Mouse (Mus musculus) CH12.LX (cell line): ENCODE measurements at regions not wholly inside any gene's neighbourhood (a gene's known extent, or its start where the extent isn't known, plus 50 kb on each side); places are given as distances from the start of the nearest gene placed in this dataset.

ENCODE experiments used
- DNase-seq: peaks from one replicate; pipeline ENCODE4 v3.0.0-alpha.2; 2013; ENCODE audit errors: extremely low read depth
- H3K27ac ChIP-seq: 2 replicates; pipeline ENCODE4 v1.5.1; 2012; ENCODE audit warnings: low read depth, mild to moderate bottlenecking, control low read depth, moderate library complexity; ENCODE audit not compliant: insufficient read depth
- H3K27me3 ChIP-seq: replicated peaks from 2 replicates; pipeline ENCODE3; 2012; ENCODE audit warnings: inconsistent platforms
- H3K36me3 ChIP-seq, 2 experiments: replicated peaks in 1 of 2; 2 replicates each; pipeline versions ENCODE3 to v1.6.1; 2012; ENCODE audit warnings: inconsistent platforms in 1 of 2, low read length in 1 of 2, mild to moderate bottlenecking in 1 of 2, mixed read lengths in 1 of 2, moderate library complexity in 1 of 2; ENCODE audit not compliant: control insufficient read depth in 1 of 2, insufficient read depth in 1 of 2
- H3K4me1 ChIP-seq, 2 experiments: 2 replicates each; pipeline ENCODE4 v1.6.1; 2012; ENCODE audit warnings: inconsistent platforms in 1 of 2, moderate library complexity in 1 of 2; ENCODE audit not compliant: insufficient read depth in 2 of 2, control insufficient read depth in 1 of 2
- H3K4me2 ChIP-seq: 2 replicates; pipeline ENCODE4 v1.6.1; 2012; ENCODE audit warnings: low read depth, mild to moderate bottlenecking, control low read depth; ENCODE audit not compliant: poor library complexity, insufficient read depth, severe bottlenecking
- H3K4me3 ChIP-seq, 3 experiments: fragments of 150-350 bp in 1 of 3; sonication (generic) in 1 of 3; replicated peaks in 1 of 3; 2 replicates each; pipeline versions ENCODE3 to v1.5.1; 2011 to 2012; ENCODE audit warnings: low read depth in 2 of 3, low read length in 2 of 3, mild to moderate bottlenecking in 2 of 3, moderate library complexity in 2 of 3, control low read depth in 1 of 3, improper control_type of control experiment in 1 of 3, inconsistent platforms in 1 of 3, mixed read lengths in 1 of 3; ENCODE audit not compliant: poor library complexity in 1 of 3
- H3K79me2 ChIP-seq: replicated peaks from 2 replicates; pipeline ENCODE4 v1.6.1; 2012; ENCODE audit warnings: mild to moderate bottlenecking, moderate library complexity; ENCODE audit not compliant: control insufficient read depth, poor library complexity, insufficient read depth, severe bottlenecking; ENCODE audit errors: extremely low read depth
- H3K9ac ChIP-seq: 2 replicates; pipeline ENCODE4 v1.6.1; 2012; ENCODE audit warnings: low read depth, mild to moderate bottlenecking, control low read depth, moderate library complexity; ENCODE audit not compliant: insufficient read depth
- H3K9me3 ChIP-seq: replicated peaks from 2 replicates; pipeline ENCODE3; 2012; ENCODE audit warnings: low read length, inconsistent platforms, mixed read lengths
- BHLHE40 ChIP-seq: IDR thresholded peaks from 2 replicates; pipeline ENCODE4 v1.6.1; 2011; ENCODE audit warnings: mild to moderate bottlenecking, low read depth, low read length, improper control_type of control experiment
- CHD1 ChIP-seq: IDR thresholded peaks from 2 replicates; pipeline ENCODE4 v1.6.1; 2012; ENCODE audit warnings: low read depth, low read length, improper control_type of control experiment, inconsistent platforms
- CHD2 ChIP-seq: IDR thresholded peaks from 2 replicates; pipeline ENCODE4 v1.6.1; 2011; ENCODE audit warnings: low read length, improper control_type of control experiment
- CTCF ChIP-seq, 2 experiments: IDR thresholded peaks in 1 of 2; conservative IDR thresholded peaks in 1 of 2; 2 replicates each; pipeline ENCODE4 v1.5.1; 2011 to 2012; ENCODE audit warnings: low read depth in 2 of 2, low read length in 2 of 2, improper control_type of control experiment in 1 of 2, inconsistent platforms in 1 of 2, mild to moderate bottlenecking in 1 of 2, moderate library complexity in 1 of 2
- E2F4 ChIP-seq: IDR thresholded peaks from 2 replicates; pipeline ENCODE4 v1.6.1; 2011; ENCODE audit warnings: low read depth, low read length, improper control_type of control experiment; ENCODE audit not compliant: insufficient replicate concordance
- ELF1 ChIP-seq: IDR thresholded peaks from 2 replicates; pipeline ENCODE4 v1.6.1; 2014; ENCODE audit warnings: low read depth, mild to moderate bottlenecking, inconsistent platforms, low read length, improper control_type of control experiment
- EP300 ChIP-seq: IDR thresholded peaks from 2 replicates; pipeline ENCODE4 v1.6.1; 2011; ENCODE audit warnings: low read length, improper control_type of control experiment
- ETS1 ChIP-seq: conservative IDR thresholded peaks from 2 replicates; pipeline ENCODE4 v1.6.1; 2012; ENCODE audit warnings: low read depth, mild to moderate bottlenecking, inconsistent platforms, low read length, improper control_type of control experiment, moderate library complexity
- GABPA ChIP-seq: IDR thresholded peaks from 2 replicates; pipeline ENCODE4 v1.6.1; 2012; ENCODE audit warnings: low read depth, low read length, improper control_type of control experiment, inconsistent platforms; ENCODE audit not compliant: insufficient replicate concordance
- HCFC1 ChIP-seq: IDR thresholded peaks from 2 replicates; pipeline ENCODE4 v1.6.1; 2012; ENCODE audit warnings: low read depth, mild to moderate bottlenecking, inconsistent platforms, low read length, improper control_type of control experiment
- IRF4 ChIP-seq: IDR thresholded peaks from 2 replicates; pipeline ENCODE4 v1.6.1; 2014; ENCODE audit warnings: low read depth, mild to moderate bottlenecking, inconsistent platforms, low read length, improper control_type of control experiment
- JUN ChIP-seq: IDR thresholded peaks from 2 replicates; pipeline ENCODE4 v1.6.1; 2011; ENCODE audit warnings: low read depth, mild to moderate bottlenecking, low read length, improper control_type of control experiment, moderate library complexity; ENCODE audit not compliant: insufficient read depth
- KAT2A ChIP-seq: IDR thresholded peaks from 2 replicates; pipeline ENCODE4 v1.6.1; 2012; ENCODE audit warnings: low read length, improper control_type of control experiment, inconsistent platforms; ENCODE audit not compliant: insufficient replicate concordance
- MAFK ChIP-seq: IDR thresholded peaks from 2 replicates; pipeline ENCODE4 v1.6.1; 2011; ENCODE audit warnings: low read length, improper control_type of control experiment; ENCODE audit not compliant: insufficient replicate concordance
- MAX ChIP-seq: IDR thresholded peaks from 2 replicates; pipeline ENCODE4 v1.6.1; 2011; ENCODE audit warnings: low read length, improper control_type of control experiment
- MAZ ChIP-seq: IDR thresholded peaks from 2 replicates; pipeline ENCODE4 v1.6.1; 2012; ENCODE audit warnings: low read depth, mild to moderate bottlenecking, inconsistent platforms, low read length, improper control_type of control experiment, moderate library complexity
- MEF2A ChIP-seq: IDR thresholded peaks from 2 replicates; pipeline ENCODE4 v1.6.1; 2014; ENCODE audit warnings: low read depth, mild to moderate bottlenecking, inconsistent platforms, low read length, improper control_type of control experiment, borderline replicate concordance
- MXI1 ChIP-seq: IDR thresholded peaks from 2 replicates; pipeline ENCODE4 v1.6.1; 2011; ENCODE audit warnings: mild to moderate bottlenecking, low read depth, low read length, improper control_type of control experiment
- NELFE ChIP-seq: IDR thresholded peaks from 2 replicates; pipeline ENCODE4 v1.6.1; 2011; ENCODE audit warnings: low read depth, low read length, improper control_type of control experiment
- NRF1 ChIP-seq: IDR thresholded peaks from 2 replicates; pipeline ENCODE4 v1.6.1; 2014; ENCODE audit warnings: low read depth, mild to moderate bottlenecking, inconsistent platforms, low read length, improper control_type of control experiment, moderate library complexity
- PAX5 ChIP-seq: IDR thresholded peaks from 2 replicates; pipeline ENCODE4 v1.6.1; 2012; ENCODE audit warnings: low read length, inconsistent platforms, mixed read lengths
- POLR2AphosphoS2 ChIP-seq: IDR thresholded peaks from 2 replicates; pipeline ENCODE4 v1.6.1; 2011; ENCODE audit warnings: low read depth, low read length, improper control_type of control experiment
- RCOR1 ChIP-seq: conservative IDR thresholded peaks from 2 replicates; pipeline ENCODE4 v1.6.1; 2012; ENCODE audit warnings: low read depth, mild to moderate bottlenecking, inconsistent platforms, low read length, improper control_type of control experiment
- TBP ChIP-seq: conservative IDR thresholded peaks from 2 replicates; pipeline ENCODE4 v1.6.1; 2011; ENCODE audit warnings: low read depth, low read length, improper control_type of control experiment
- TCF12 ChIP-seq: IDR thresholded peaks from 2 replicates; pipeline ENCODE4 v1.6.1; 2014; ENCODE audit warnings: low read depth, mild to moderate bottlenecking, inconsistent platforms, low read length, improper control_type of control experiment
- UBTF ChIP-seq: IDR thresholded peaks from 2 replicates; pipeline ENCODE4 v1.6.1; 2012; ENCODE audit warnings: low read depth, mild to moderate bottlenecking, inconsistent platforms, low read length, improper control_type of control experiment, moderate library complexity
- USF1 ChIP-seq: IDR thresholded peaks from 2 replicates; pipeline ENCODE4 v1.6.1; 2014; ENCODE audit warnings: low read depth, mild to moderate bottlenecking, inconsistent platforms, low read length, improper control_type of control experiment
- ZMIZ1 ChIP-seq: IDR thresholded peaks from 2 replicates; pipeline ENCODE4 v1.6.1; 2012; ENCODE audit warnings: low read depth, mild to moderate bottlenecking, inconsistent platforms, low read length, improper control_type of control experiment
- ZNF384 ChIP-seq: IDR thresholded peaks from 2 replicates; pipeline ENCODE4 v1.6.1; 2012; ENCODE audit warnings: low read depth, low read length, improper control_type of control experiment, inconsistent platforms
- dilution Hi-C: fragments of 300-500 bp; cut with MboI; formaldehyde crosslinking; loops from 2 replicates; pipeline ENCODE4 v1.14.3; 2020; ENCODE audit warnings: low sequenced_read_pairs; ENCODE audit not compliant: extremely low pct_unique_long_range_greater_than_20kb, extremely low pct_ligation_motif_present
- in situ Hi-C: fragments of 300-500 bp; cut with MboI; formaldehyde crosslinking; loops from 3 replicates; pipeline ENCODE4 v1.14.3; 2019; ENCODE audit warnings: low sequenced_read_pairs, low pct_ligation_motif_present, low pct_unique_long_range_greater_than_20kb, mixed read lengths

GRCm38 (mm10) chr2:45537722-45538121 is 420.5 kb upstream of the Zeb2 start (continued):
- no peak for TF ChIP-seq POLR2AphosphoS2

- Histone ChIP-seq H3K4me3 (no peak overlapping the region), H3K79me2 (no peaks in the 10 kb centered on the region), H3K9ac (no peak overlapping the region), H3K27me3 (no peaks in the 10 kb centered on the region), H3K4me1 (no peaks in the 10 kb centered on the region), H3K4me2 (no peak overlapping the region), H3K36me3 (no peaks in the 10 kb centered on the region), H3K9me3 (no peaks in the 10 kb centered on the region), H3K27ac (no peak overlapping the region)
- DNase-seq, result no peak
- dilution Hi-C loops, result no loop called here
- in situ Hi-C loops, result no loop called here
- TF ChIP-seq POLR2AphosphoS2 (no peak), EP300 (no peak), KAT2A (no peak), TBP (no peak), JUN (no peak), E2F4 (no peak), CHD1 (no peak), CHD2 (no peak), MXI1 (no peak), ZNF384 (no peak), RCOR1 (no peak), NRF1 (no peak), MEF2A (no peak), MAX (no peak), MAFK (no peak), NELFE (no peak), USF1 (no peak), GABPA (no peak), ETS1 (no peak), TCF12 (no peak)
Observed at GRCm38 (mm10) chr2:45534806-45535205, 417.6 kb upstream of the Zeb2 start.

- no peaks in the 10 kb centered on the region for H3K9me3 ChIP-seq
- dilution Hi-C loops, result no loop called here
- in situ Hi-C loops, result no loop called here
- no peak overlapping the region for H3K4me2 ChIP-seq
- H3K27ac ChIP-seq, result no peak overlapping the region
- H3K9ac ChIP-seq, result no peak overlapping the region
- no peak overlapping the region for H3K4me3 ChIP-seq
- H3K36me3 ChIP-seq, result no peaks in the 10 kb centered on the region
- no peak for TF ChIP-seq RCOR1
- TF ChIP-seq MAX, result no peak
- no peak for TF ChIP-seq MAZ
- no peak for TF ChIP-seq PAX5
- no peak for TF ChIP-seq TCF12
- TF ChIP-seq NELFE, result no peak
- TF ChIP-seq MAFK, result no peak
- TF ChIP-seq KAT2A, result no peak
- TF ChIP-seq E2F4, result no peak
- TF ChIP-seq MEF2A, result no peak
- TF ChIP-seq NRF1, result no peak
- no peak for TF ChIP-seq EP300
- no peak for TF ChIP-seq IRF4
- no peak for TF ChIP-seq HCFC1
- TF ChIP-seq CTCF (conservative IDR thresholded peaks at IDR 0.05 in 1 of 2, IDR thresholded peaks at IDR 0.05 in 1 of 2; ENCODE audit: low read depth in 2 of 2, low read length in 2 of 2), result no peak
- no peak for TF ChIP-seq BHLHE40
- TF ChIP-seq ELF1, result no peak
- no peak for TF ChIP-seq ZMIZ1
- TF ChIP-seq UBTF, result no peak
- H3K27me3 ChIP-seq, result no peaks in the 10 kb centered on the region
- DNase-seq, result no peak
- no peaks in the 10 kb centered on the region for H3K79me2 ChIP-seq
- no peaks in the 10 kb centered on the region for H3K4me1 ChIP-seq
Observed at GRCm38 (mm10) chr2:45522310-45522709, 405.1 kb upstream of the Zeb2 start.
